Mouse (Mus musculus) right cerebral cortex, postnatal 4 days (tissue): Measurements from ENCODE around the gene Gm3646.

ENCODE experiments used
- DNase-seq: peaks from one replicate; pipeline ENCODE4 v3.0.0-alpha.2; 2022

Gene Gm3646

DNA sequence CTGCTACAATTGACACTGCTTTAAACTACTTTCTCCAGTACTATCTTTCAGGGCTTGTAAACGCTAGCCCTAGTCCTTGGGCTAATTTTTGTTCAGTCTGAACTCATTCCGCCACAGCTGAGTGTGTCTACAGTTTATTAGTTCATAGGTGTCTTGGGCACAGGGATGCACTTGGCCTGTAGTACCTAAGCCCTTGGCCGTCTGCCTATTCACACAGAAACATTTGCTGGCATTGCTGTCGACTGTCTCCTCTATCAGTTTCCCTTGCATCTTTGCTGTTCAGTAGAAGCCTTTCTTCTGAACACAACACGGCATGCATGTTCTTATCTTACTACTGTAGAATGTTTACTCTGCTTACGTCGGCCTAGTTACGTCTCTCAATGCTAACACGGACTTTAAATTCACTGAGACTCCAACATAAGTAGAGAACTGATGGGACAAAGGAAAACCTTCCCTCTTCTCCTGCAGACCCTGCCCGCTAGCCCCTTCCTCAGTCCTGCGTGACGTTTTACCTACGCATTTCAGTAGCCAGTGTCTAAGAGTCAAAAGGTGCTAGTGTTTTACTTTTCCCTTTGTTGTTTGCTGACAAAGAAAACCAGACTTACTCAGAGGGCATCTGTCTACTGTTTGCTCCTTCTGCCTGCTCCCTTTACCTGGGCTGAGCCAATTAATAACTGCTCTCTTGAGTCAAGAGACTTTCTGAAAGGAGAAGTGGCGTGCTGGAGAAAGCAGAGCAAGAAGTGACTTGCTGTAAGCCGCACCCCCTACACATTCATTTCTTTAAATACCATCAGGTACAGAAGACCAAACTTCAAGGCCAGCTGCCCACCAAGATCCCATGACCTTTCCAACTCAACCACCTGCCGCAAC lies 25.8 kb downstream of the Gm3646 start:
- DNase-seq, result no peak

GRCm38 (mm10) chr1:39773991-39774729 lies 31.0 kb downstream of the Gm3646 start:
- no peak for DNase-seq

GRCm38 (mm10) chr1:39773551-39773950 lies 31.6 kb downstream of the Gm3646 start:
- no peak for DNase-seq

DNA sequence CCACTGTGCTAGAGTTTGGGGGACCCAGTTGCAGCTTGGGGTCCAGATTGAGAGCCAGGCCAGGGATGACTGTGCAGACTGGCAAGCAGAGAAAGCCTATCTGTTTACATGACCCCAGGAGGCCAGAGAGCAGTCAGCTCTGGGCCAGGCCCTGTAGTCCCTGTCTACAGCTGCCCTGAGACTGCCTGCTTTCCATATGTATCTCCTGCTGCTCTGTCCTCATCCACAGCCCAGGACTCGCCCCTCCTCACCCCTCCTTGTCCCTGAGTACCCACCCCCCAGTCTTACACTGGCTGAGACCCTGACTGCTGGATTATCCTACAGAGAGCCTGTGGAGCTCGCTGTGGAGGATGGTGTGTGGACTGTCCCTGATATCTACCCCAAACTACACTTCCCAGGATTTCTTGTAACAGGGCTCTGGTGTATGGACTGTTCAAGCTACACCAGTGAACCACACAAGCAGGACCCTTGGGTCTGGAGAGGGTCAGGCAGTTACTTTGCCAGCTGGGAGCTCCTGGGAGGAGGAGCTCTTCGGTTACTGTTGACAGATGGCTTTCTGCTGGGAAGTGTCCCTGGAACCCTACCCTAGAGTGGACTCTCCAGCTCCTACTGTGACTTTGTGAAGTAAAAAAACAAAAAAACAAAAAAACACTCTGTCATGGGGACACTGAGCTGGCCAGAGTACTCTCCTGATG lies 32.6 kb downstream of the Gm3646 start:
- no peak for DNase-seq

GRCm38 (mm10) chr1:39770436-39770835 lies 34.7 kb downstream of the Gm3646 start:
- no peak for DNase-seq

GRCm38 (mm10) chr1:39768017-39768416 lies 37.1 kb downstream of the Gm3646 start:
- no peak for DNase-seq

GRCm38 (mm10) chr1:39765854-39766493 lies 39.2 kb downstream of the Gm3646 start:
- no peak for DNase-seq

DNA sequence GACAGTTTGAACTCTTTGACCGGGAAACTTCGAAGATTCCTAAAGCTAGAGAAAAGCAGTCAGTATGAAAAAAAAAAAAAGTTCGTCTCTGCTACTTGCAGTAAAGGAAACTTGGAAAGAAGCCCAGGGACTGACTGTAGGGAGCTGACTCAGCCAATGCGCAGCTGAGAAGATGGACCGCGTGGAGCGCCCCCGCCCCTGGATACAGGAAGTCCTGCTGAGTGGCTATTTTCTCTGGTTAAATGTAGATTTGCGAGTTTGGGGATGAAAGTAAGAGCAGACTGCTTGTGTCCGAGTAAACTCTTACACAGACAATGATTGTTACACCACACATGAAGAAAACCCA lies 43.1 kb downstream of the Gm3646 start:
- peak; percentile 55 for DNase-seq

DNA sequence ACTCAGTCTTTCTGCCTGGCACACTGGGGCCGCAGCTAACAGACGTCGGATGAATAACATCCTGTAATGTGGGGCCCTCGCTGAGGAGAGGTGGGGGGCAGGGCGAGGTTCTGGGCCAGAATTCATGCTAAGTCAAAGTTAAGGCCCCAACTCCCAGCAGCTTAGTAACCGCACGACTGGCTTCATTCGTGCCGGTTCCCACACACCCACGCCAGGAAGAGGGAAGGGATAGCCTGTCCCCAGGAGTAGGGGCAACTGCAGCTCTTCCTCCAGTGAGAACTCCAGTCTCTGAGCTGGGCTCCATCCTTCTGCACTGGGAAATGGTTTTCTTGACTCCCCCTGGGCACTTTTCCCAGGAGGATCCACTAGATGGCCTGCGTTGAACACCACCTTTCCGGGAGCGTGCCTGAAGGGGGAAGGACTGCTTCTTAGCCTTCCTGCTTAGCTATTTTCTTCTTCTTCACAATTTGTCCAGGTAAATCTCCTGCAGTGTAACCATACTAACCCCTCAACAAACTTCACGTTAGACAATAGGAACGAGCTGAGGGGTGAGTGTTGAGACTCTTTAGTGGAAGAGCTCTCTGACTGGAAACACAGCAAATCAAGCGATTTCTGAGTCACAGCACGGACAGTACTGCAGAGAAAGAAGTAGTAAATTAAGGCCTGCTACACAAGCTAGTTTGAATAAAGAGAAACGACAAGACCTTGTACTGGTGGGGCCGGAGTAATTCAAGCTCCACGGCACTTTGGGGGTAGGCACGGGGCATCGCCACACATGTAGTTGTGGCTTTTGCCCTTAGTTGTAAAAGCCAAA lies 43.7 kb downstream of the Gm3646 start:
- peak; percentile 60 for DNase-seq

DNA sequence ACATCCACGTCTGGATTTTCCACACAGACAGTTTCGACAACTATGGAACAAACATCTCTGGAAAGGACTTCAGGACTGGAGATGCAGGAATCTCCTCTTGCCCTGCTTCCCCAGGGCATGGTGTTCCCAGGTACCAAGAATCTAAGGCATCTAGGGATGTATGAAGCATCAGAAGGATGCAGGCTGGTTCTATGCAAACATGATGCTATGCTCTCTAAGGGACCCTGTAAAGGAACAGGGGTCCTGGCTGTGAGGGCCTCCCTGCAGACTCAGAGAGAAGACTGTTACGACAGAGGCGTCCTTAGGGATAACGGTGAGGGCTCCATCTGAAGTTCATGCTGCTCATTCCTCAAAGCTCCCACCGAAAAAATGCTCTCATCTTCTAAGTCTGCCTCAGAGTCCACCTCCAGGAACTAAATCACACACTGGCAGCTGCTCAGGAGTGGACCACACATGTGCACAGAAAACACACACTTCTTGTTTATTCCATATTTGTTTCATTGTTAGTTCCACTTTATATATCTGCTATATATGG lies 44.9 kb downstream of the Gm3646 start:
- no peak for DNase-seq

- no peak for DNase-seq
Measured at GRCm38 (mm10) chr1:39759231-39760175, 45.6 kb downstream of the Gm3646 start.

DNA sequence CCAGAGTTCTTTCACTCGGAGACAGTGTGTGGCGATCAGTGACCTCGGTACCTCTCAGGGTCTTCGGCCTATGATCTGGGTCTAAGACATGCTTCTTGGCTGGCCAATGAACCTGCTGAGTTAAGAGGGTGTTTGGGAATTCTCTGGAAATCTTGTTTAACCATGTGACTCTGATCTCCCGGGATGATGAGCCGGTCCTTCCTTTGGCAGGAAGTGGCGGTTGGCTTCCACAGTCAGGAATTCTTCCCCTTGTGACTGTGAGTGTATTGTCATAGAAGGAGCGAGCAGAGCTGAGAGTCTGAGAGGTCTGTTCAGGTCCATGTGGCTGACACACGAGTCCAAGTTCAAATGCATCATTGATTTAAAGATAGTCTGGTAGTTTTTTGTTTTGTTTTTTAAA lies 46.9 kb downstream of the Gm3646 start:
- DNase-seq, result no peak

DNA sequence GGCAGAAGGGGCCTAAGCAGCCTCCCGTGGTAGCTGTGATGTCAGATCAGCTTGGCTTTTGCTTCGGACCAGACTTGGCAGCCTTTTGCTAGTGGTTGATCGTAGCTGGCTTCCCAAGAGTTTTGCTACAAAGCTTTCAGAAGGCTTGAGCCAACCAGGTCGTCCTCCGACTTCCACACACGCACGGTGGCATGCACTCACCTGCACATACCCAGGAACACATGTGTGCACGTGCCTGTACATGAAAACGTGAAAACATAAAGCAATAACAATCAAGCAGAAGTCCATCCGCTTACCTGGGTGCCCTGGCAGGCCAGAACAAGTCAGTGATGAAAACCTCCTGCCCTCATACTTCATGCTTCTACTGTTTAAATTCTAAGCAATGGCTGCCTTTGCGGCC lies 48.2 kb downstream of the Gm3646 start:
- no peak for DNase-seq

DNA sequence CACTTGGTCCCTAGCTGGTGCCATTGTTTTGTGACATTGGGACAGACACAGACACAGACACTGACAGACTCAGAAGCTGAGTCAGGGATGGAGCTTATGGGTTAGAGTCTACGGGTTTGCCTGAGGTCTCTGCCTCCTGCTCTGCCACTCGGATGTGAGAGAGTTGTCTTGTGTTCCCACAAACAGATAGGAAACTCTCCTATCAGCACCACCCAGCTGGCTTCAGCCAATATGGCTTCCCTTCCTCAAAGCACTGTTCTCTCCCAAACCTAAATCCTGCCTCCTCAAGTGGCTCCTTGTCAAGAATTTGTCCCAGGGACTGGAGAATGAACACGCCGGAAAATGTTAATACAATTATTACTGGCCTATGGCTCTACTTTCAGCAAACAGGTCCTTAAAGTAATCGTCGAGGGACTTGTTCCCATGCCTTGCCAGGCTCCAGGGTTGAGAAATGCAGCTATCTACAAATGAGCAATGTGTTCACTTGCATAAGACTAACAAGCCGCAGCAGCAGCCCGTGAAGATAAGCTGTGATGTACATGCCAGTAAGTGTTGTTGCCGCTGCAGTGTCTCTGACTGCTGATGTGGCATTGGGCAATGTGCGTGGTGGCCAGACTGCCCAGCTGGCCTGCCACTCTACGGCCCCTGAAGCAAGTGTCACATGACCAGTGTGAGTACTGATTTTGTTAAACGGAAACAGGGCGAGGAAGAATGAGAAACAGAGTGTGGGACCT lies 50.7 kb downstream of the Gm3646 start:
- no peak for DNase-seq
